Mouse (Mus musculus) liver, adult 2 months (tissue): ENCODE results near the gene Bmpr1b.

Experiments
- CTCF ChIP-seq: fragments of 200-500 bp; IDR thresholded peaks from 2 replicates; pipeline ENCODE4 v1.5.1; 2011; ENCODE audit warnings: low read depth, low read length, control low read depth
- POLR2A ChIP-seq: fragments of 200-500 bp; IDR thresholded peaks from 2 replicates; pipeline ENCODE4 v1.6.1; 2011; ENCODE audit warnings: low read length, control low read depth; ENCODE audit not compliant: insufficient read depth; ENCODE audit errors: extremely low read depth

GRCm38 (mm10) chr3:141940207-141940606 is 229.0 kb downstream of the Bmpr1b start:
- no peak for TF ChIP-seq POLR2A
- TF ChIP-seq CTCF = no peak
